Mouse (Mus musculus) E14TG2a.4 (cell line): ENCODE measurements around the gene T.

Source experiments
- CTCF ChIP-seq: conservative IDR thresholded peaks from 2 replicates; pipeline ENCODE4 v1.5.1; 2014; ENCODE audit warnings: low read length
- NANOG ChIP-seq: IDR thresholded peaks from 2 replicates; pipeline ENCODE4 v1.6.1; 2014; ENCODE audit warnings: borderline replicate concordance, low read length, mixed read lengths
- POU5F1 ChIP-seq: IDR thresholded peaks from 2 replicates; pipeline ENCODE4 v1.6.1; 2014; ENCODE audit warnings: low read length, borderline replicate concordance

- TF ChIP-seq CTCF (no peak), POU5F1 (no peak), NANOG (no peak)
These were observed 45.4 kb downstream of the T start for GRCm38 (mm10) chr17:8479493-8480128.
